Mouse (Mus musculus) intestine, embryonic 14.5 days (tissue): ENCODE measurements at regions not wholly inside any gene's neighbourhood (a gene's known extent, or its start where the extent isn't known, plus 50 kb on each side); places are given as distances from the start of the nearest gene placed in this dataset.

Experiments
- ATAC-seq: fragments of 200-750 bp; cut with Nextera tagmentation; replicated peaks from 2 replicates; pipeline ENCODE4 v1.8.0; 2017; ENCODE audit warnings: low read depth, moderate number of reproducible peaks, moderate TSS enrichment, moderate library complexity; ENCODE audit not compliant: low FRiP score, low TSS enrichment
- DNase-seq: peaks from one replicate; pipeline ENCODE4 v3.0.0-alpha.2; 2018; ENCODE audit warnings: low spot score
- H3K27ac ChIP-seq: fragments of 300-500 bp; sonication (generic); 2 replicates; pipeline ENCODE4 v1.5.1; 2014; ENCODE audit warnings: low read depth, mild to moderate bottlenecking, control low read depth
- H3K27me3 ChIP-seq: fragments of 300-500 bp; sonication (generic); replicated peaks from 2 replicates; pipeline ENCODE4 v1.6.1; 2014; ENCODE audit warnings: low read length, control low read depth; ENCODE audit not compliant: control insufficient read depth, insufficient read depth
- H3K36me3 ChIP-seq: fragments of 300-500 bp; sonication (generic); 2 replicates; pipeline ENCODE4 v1.6.1; 2014; ENCODE audit warnings: low read length, control low read depth; ENCODE audit not compliant: control insufficient read depth, insufficient read depth
- H3K4me1 ChIP-seq: fragments of 300-500 bp; sonication (generic); replicated peaks from 2 replicates; pipeline ENCODE4 v1.6.1; 2014; ENCODE audit warnings: low read length, control low read depth, mixed read lengths; ENCODE audit not compliant: control insufficient read depth, insufficient read depth
- H3K4me2 ChIP-seq: fragments of 300-500 bp; sonication (generic); 2 replicates; pipeline ENCODE4 v1.6.1; 2014; ENCODE audit warnings: low read length
- H3K4me3 ChIP-seq: fragments of 300-500 bp; sonication (generic); 2 replicates; pipeline ENCODE4 v1.5.1; 2014; ENCODE audit warnings: low read depth, low read length, control low read depth, mixed read lengths
- H3K9ac ChIP-seq: fragments of 300-500 bp; sonication (generic); 2 replicates; pipeline ENCODE4 v1.6.1; 2014; ENCODE audit warnings: mild to moderate bottlenecking, low read length
- H3K9me3 ChIP-seq: fragments of 300-500 bp; sonication (generic); 2 replicates; pipeline ENCODE4 v1.6.1; 2016; ENCODE audit warnings: low read length, control low read depth; ENCODE audit not compliant: control insufficient read depth
- WGBS: fragments of 180-500 bp; shearing (Covaris S2); extraction: QIAGEN DNeasy Blood & Tissue Kit; methylation state at CpG from one replicate; pipeline ENCODE4 v1.1.7; 2014; 5-methylcytosine and 5-hydroxymethylcytosine counted together

- ATAC-seq (no peak), DNase-seq (no peak)
- Histone ChIP-seq H3K27ac (no peak overlapping the region), H3K27me3 (no peaks in the 10 kb centered on the region), H3K4me2 (peak overlapping the region; percentile 18; the same call in 1 of the 2 replicates), H3K4me1 (no peaks in the 10 kb centered on the region), H3K4me3 (no peak overlapping the region), H3K9me3 (no peaks in the 10 kb centered on the region), H3K9ac (no peak overlapping the region), H3K36me3 (no peaks in the 10 kb centered on the region)
- 25% methylated on average over 6 of the region's 6 CpGs for WGBS
Measured at GRCm38 (mm10) chr6:98435676-98436075, 93.1 kb upstream of the Gm765 start.

DNA sequence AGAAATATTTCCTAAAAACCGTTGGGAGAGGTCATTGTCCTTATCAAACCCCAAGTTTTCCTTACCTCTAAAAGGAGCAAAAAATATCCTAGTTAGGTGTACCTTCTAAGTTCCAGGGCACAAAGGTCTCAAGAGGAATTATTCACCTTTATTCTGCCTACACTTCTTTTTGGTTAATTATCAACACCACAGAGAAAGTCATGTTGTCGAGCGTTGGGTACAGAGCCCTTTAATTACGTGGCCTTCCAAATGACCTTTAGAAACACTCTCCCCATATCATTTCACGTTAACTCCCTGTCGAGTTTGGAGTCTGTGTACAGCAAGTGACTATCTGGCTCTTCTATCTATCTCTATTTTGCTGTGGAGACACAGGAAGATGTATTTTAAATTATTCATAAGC is 90.7 kb upstream of the Gm765 start:
- Histone ChIP-seq H3K4me1 (no peaks in the 10 kb centered on the region), H3K9ac (no peak overlapping the region), H3K27ac (no peak overlapping the region), H3K36me3 (no peaks in the 10 kb centered on the region), H3K4me3 (no peak overlapping the region), H3K9me3 (no peaks in the 10 kb centered on the region), H3K27me3 (no peaks in the 10 kb centered on the region), H3K4me2 (no peak overlapping the region)
- WGBS, result 49% methylated on average over 6 of the region's 6 CpGs
- ATAC-seq, result no peak
- DNase-seq, result no peak

DNA sequence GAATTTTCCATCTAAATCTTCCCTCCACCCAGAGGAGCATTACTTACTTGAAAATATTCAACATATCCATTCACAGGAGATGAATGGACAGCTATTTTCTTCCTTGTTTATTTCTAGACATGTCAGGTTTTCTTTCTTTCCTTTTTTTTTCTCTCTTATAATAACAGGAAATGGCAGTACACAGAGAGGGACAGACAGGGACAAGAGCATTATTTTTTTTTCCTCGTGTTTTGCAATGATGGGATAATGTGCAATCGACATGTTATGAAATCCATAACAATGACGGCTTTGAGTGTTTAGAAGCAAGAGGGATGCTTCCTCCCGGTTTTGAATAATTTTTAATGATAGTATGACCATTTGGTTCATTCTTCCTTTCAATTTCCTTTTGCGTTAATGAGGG is 86.6 kb upstream of the Gm765 start:
- H3K27me3 ChIP-seq, result no peaks in the 10 kb centered on the region
- no peaks in the 10 kb centered on the region for H3K9me3 ChIP-seq
- H3K9ac ChIP-seq, result no peak overlapping the region
- DNase-seq (no peak), ATAC-seq (no peak)
- H3K4me3 ChIP-seq, result no peak overlapping the region
- H3K4me2 ChIP-seq, result no peak overlapping the region
- 70% methylated on average over 5 of the region's 5 CpGs for WGBS
- no peaks in the 10 kb centered on the region for H3K36me3 ChIP-seq
- no peak overlapping the region for H3K27ac ChIP-seq
- no peaks in the 10 kb centered on the region for H3K4me1 ChIP-seq

DNA sequence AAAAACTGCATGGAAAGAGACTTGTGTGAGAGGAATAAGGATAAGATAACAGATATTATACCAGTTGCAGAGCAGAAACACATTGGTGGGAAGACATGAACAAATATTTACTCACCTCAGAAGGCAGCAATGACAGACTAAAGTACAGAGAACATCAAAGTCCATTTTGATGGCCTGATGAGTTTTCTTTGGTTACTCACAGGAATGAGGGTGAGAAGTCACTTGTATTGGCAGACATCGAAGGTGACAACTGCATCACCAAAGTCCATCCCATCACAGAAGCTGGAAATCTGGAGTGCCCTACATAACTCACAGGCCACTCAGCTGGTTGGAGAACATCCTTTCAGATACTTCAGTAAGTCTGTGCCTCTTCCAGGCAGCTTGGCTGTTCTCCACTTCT is 60.1 kb upstream of the Gm765 start:
- 69% methylated on average over 1 of the region's 1 CpGs for WGBS

DNA sequence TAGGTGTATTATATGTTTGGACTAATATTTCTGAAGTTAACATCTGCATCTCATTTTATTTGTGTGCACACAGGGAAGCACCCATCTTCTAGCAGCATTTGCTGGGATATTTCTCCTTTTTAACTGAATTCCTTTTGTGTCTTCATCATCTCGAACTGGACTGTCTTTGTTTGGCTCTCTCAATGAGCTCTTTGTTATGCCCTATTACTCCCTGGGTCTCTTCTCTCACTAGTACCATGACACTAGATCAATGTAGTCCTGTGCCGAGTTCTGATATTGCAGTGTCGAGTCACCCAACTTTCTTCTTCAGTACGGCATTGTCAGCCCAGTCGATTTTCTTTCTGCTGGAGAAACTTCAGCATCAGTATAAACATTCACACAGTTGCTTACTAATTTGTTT is 52.0 kb upstream of the Gm765 start:
- DNase-seq (no peak), ATAC-seq (no peak)
- Histone ChIP-seq H3K9ac (no peak overlapping the region), H3K27ac (no peak overlapping the region), H3K27me3 (no peaks in the 10 kb centered on the region), H3K9me3 (no peaks in the 10 kb centered on the region), H3K4me2 (no peak overlapping the region), H3K4me1 (no peaks in the 10 kb centered on the region), H3K36me3 (no peaks in the 10 kb centered on the region), H3K4me3 (no peak overlapping the region)
- 75% methylated on average over 5 of the region's 5 CpGs for WGBS

More for the DNA sequence above, 60.1 kb upstream of the Gm765 start:
- Histone ChIP-seq H3K27ac (no peak overlapping the region), H3K4me2 (no peak overlapping the region), H3K9me3 (no peaks in the 10 kb centered on the region), H3K36me3 (no peaks in the 10 kb centered on the region), H3K9ac (no peak overlapping the region), H3K27me3 (no peaks in the 10 kb centered on the region), H3K4me3 (no peak overlapping the region), H3K4me1 (no peaks in the 10 kb centered on the region)
- no peak for DNase-seq
- no peak for ATAC-seq
